Mouse (Mus musculus) intestine, postnatal 0 days (tissue): ENCODE results near the gene Nenf. TPM values are rescaled to one million over a fixed set of nuclear protein-coding genes. Genes with fewer than 3 reads are reported as not detected.

Experiments used
- ATAC-seq: fragments of 200-750 bp; cut with Nextera tagmentation; 2 replicates; pipeline ENCODE4 v1.8.0; 2017; ENCODE audit warnings: mild to moderate bottlenecking, moderate TSS enrichment, moderate library complexity
- H3K27ac ChIP-seq: fragments of 300-500 bp; sonication (generic); 2 replicates; pipeline ENCODE4 v1.5.1; 2014; ENCODE audit warnings: mild to moderate bottlenecking, low read depth, low read length, moderate library complexity
- H3K27me3 ChIP-seq: fragments of 300-500 bp; sonication (generic); replicated peaks from 2 replicates; pipeline ENCODE4 v1.6.1; 2014; ENCODE audit warnings: low read length, mixed read lengths; ENCODE audit not compliant: control insufficient read depth, insufficient read depth
- H3K36me3 ChIP-seq: fragments of 300-500 bp; sonication (generic); 2 replicates; pipeline ENCODE4 v1.6.1; 2014; ENCODE audit warnings: mild to moderate bottlenecking, moderate library complexity; ENCODE audit not compliant: control insufficient read depth, insufficient read depth
- H3K4me1 ChIP-seq: fragments of 300-500 bp; sonication (generic); replicated peaks from 2 replicates; pipeline ENCODE4 v1.6.1; 2014; ENCODE audit warnings: antibody characterized with exemption, low read length, mixed read lengths; ENCODE audit not compliant: control insufficient read depth, insufficient read depth
- H3K4me2 ChIP-seq: fragments of 300-500 bp; sonication (generic); replicated peaks from 2 replicates; pipeline ENCODE4 v1.6.1; 2014; ENCODE audit warnings: low read depth, mild to moderate bottlenecking, moderate library complexity
- H3K4me3 ChIP-seq: fragments of 300-500 bp; sonication (generic); 2 replicates; pipeline ENCODE4 v1.5.1; 2014; ENCODE audit warnings: low read depth, low read length
- H3K9ac ChIP-seq: fragments of 300-500 bp; sonication (generic); 2 replicates; pipeline ENCODE4 v1.6.1; 2014; ENCODE audit warnings: mild to moderate bottlenecking, low read depth, low read length
- H3K9me3 ChIP-seq: fragments of 300-500 bp; sonication (generic); 2 replicates; pipeline ENCODE4 v1.6.1; 2016; ENCODE audit warnings: mixed run types; ENCODE audit not compliant: control insufficient read depth
- CTCF ChIP-seq: sonication (generic); IDR thresholded peaks from 2 replicates; pipeline ENCODE4 v1.5.1; 2016; ENCODE audit warnings: low read depth, mild to moderate bottlenecking, control low read depth, antibody characterized with exemption, moderate library complexity
- WGBS: fragments of 180-500 bp; shearing (Covaris S2); extraction: QIAGEN DNeasy Blood & Tissue Kit; methylation state at CpG from one replicate; pipeline ENCODE4 v1.1.7; 2014; 5-methylcytosine and 5-hydroxymethylcytosine counted together
- polyA plus RNA-seq: library from polyadenylated mRNA; unstranded; fragments of >200 nt; fragmentation: Nextera tagmentation; extraction: Ambion mirVana; gene quantifications from 2 replicates; pipeline ENCODE4 v1.2.1, GENCODE M21; 2015

The Nenf gene
- polyA plus RNA-seq, 1 experiment from 2014 or later = 174 TPM

GRCm38 (mm10) chr1:191313926-191314325 lies 4.1 kb downstream of the Nenf start:
- ATAC-seq = no peak
- no peak for TF ChIP-seq CTCF
- Histone ChIP-seq H3K4me3 (no peak overlapping the region), H3K27ac (no peak overlapping the region), H3K36me3 (no peaks in the 10 kb centered on the region), H3K9ac (no peak overlapping the region), H3K9me3 (no peaks in the 10 kb centered on the region), H3K4me2 (no peak overlapping the region), H3K27me3 (no peaks in the 10 kb centered on the region), H3K4me1 (no peaks in the 10 kb centered on the region)
- 70% methylated on average over 4 of the region's 4 CpGs for WGBS

GRCm38 (mm10) chr1:191313158-191313557 lies 4.8 kb downstream of the Nenf start:
- Histone ChIP-seq H3K4me3 (peak overlapping the region; percentile 50), H3K4me1 (no peaks in the 10 kb centered on the region), H3K9me3 (no peaks in the 10 kb centered on the region), H3K27ac (no peak overlapping the region), H3K36me3 (no peaks in the 10 kb centered on the region), H3K9ac (no peak overlapping the region; the same call in 1 of the 2 replicates), H3K4me2 (peak overlapping the region; percentile 61), H3K27me3 (no peaks in the 10 kb centered on the region)
- no peak for ATAC-seq
- TF ChIP-seq CTCF = no peak
- WGBS = 62% methylated on average over 6 of the region's 6 CpGs

- H3K27me3 ChIP-seq = no peaks in the 10 kb centered on the region
- TF ChIP-seq CTCF = peak; percentile 98
- H3K36me3 ChIP-seq = peaks cover 1% of the 10 kb centered on the region; the same call in 1 of the 2 replicates
- no peaks in the 10 kb centered on the region for H3K9me3 ChIP-seq
- H3K4me1 ChIP-seq = no peaks in the 10 kb centered on the region
- ATAC-seq = peak; percentile 91
- H3K9ac ChIP-seq = peak overlapping the region; percentile 54
- H3K27ac ChIP-seq = peak overlapping the region; percentile 51; the same call in 1 of the 2 replicates
- H3K4me2 ChIP-seq = peak overlapping the region; percentile 61
- WGBS = 0% methylated on average over 14 of the region's 14 CpGs
- H3K4me3 ChIP-seq = peak overlapping the region; percentile 50
Measured at GRCm38 (mm10) chr1:191312513-191312941, 5.5 kb downstream of the Nenf start.

GRCm38 (mm10) chr1:191311296-191311898 lies 6.6 kb downstream of the Nenf start:
- no peaks in the 10 kb centered on the region for H3K4me1 ChIP-seq
- H3K9me3 ChIP-seq = no peaks in the 10 kb centered on the region
- no peaks in the 10 kb centered on the region for H3K27me3 ChIP-seq
- no peak for TF ChIP-seq CTCF
- no peak overlapping the region for H3K4me3 ChIP-seq
- H3K4me2 ChIP-seq = no peak overlapping the region
- no peak overlapping the region for H3K9ac ChIP-seq
- ATAC-seq = no peak
- WGBS = 65% methylated on average over 4 of the region's 4 CpGs
- peaks cover 5% of the 10 kb centered on the region; the same call in 1 of the 2 replicates for H3K36me3 ChIP-seq
- H3K27ac ChIP-seq = no peak overlapping the region

GRCm38 (mm10) chr1:191307766-191308455 lies 10.1 kb downstream of the Nenf start:
- no peak for ATAC-seq
- Histone ChIP-seq H3K27ac (no peak overlapping the region), H3K4me1 (no peaks in the 10 kb centered on the region), H3K4me2 (no peak overlapping the region), H3K27me3 (no peaks in the 10 kb centered on the region), H3K4me3 (no peak overlapping the region), H3K9ac (no peak overlapping the region), H3K36me3 (peaks cover 5% of the 10 kb centered on the region; the same call in 1 of the 2 replicates), H3K9me3 (no peaks in the 10 kb centered on the region)
- 87% methylated on average over 9 of the region's 9 CpGs for WGBS
- TF ChIP-seq CTCF = peak; percentile 59

- Histone ChIP-seq H3K36me3 (peaks cover 5% of the 10 kb centered on the region; the same call in 1 of the 2 replicates), H3K27me3 (no peaks in the 10 kb centered on the region), H3K4me3 (no peak overlapping the region), H3K4me1 (no peaks in the 10 kb centered on the region), H3K27ac (no peak overlapping the region), H3K4me2 (no peak overlapping the region), H3K9me3 (no peaks in the 10 kb centered on the region), H3K9ac (no peak overlapping the region)
- WGBS = 86% methylated on average over 9 of the region's 9 CpGs
- TF ChIP-seq CTCF = peak; percentile 49
- no peak for ATAC-seq
Measured at GRCm38 (mm10) chr1:191306316-191306715, 11.7 kb downstream of the Nenf start.
